Mouse (Mus musculus): Measurements from ENCODE around the gene Polr3b. TPM values are rescaled to one million over a fixed set of nuclear protein-coding genes. Genes with fewer than 3 reads are reported as not detected.

Gene Polr3b
- polyA plus RNA-seq, 1 experiment, result 1.6 TPM

- TF ChIP-seq CTCF (IDR thresholded peaks at IDR 0.05; ENCODE audit: extremely low read depth, insufficient read length, insufficient replicate concordance, low read depth, low read length), result no peak
- TF ChIP-seq POLR2A (IDR thresholded peaks at IDR 0.05; ENCODE audit: low read depth, low read length), result no peak
- 37% methylated on average over 6 of the region's 6 CpGs for WGBS
- H3K36me3 ChIP-seq (ENCODE audit: control insufficient read depth, insufficient read depth, low read length), result peaks cover 7% of the 10 kb centered on the region
- no peak overlapping the region for H3K4me3 ChIP-seq (ENCODE audit: low read depth, low read length)
- no peaks in the 10 kb centered on the region for H3K4me1 ChIP-seq (ENCODE audit: control insufficient read depth, insufficient read depth, insufficient read length, low read length)
- no peak overlapping the region for H3K27ac ChIP-seq (ENCODE audit: insufficient read depth, low read depth, low read length)
- no peaks in the 10 kb centered on the region for H3K27me3 ChIP-seq (ENCODE audit: control insufficient read depth, insufficient read depth, low read length)
Measured at GRCm38 (mm10) chr10:84707226-84707625, 85.1 kb downstream of the Polr3b start.

GRCm38 (mm10) chr10:84707752-84708530 is 85.8 kb downstream of the Polr3b start:
- 85% methylated on average over 14 of the region's 14 CpGs for WGBS
- TF ChIP-seq CTCF (IDR thresholded peaks at IDR 0.05; ENCODE audit: extremely low read depth, insufficient read length, insufficient replicate concordance, low read depth, low read length), result no peak
- no peak for TF ChIP-seq POLR2A (IDR thresholded peaks at IDR 0.05; ENCODE audit: low read depth, low read length)
- no peaks in the 10 kb centered on the region for H3K4me1 ChIP-seq (ENCODE audit: control insufficient read depth, insufficient read depth, insufficient read length, low read length)
- no peak overlapping the region for H3K4me3 ChIP-seq (ENCODE audit: low read depth, low read length)
- H3K36me3 ChIP-seq (ENCODE audit: control insufficient read depth, insufficient read depth, low read length), result peaks cover 7% of the 10 kb centered on the region
- H3K27ac ChIP-seq (ENCODE audit: insufficient read depth, low read depth, low read length), result no peak overlapping the region
- H3K27me3 ChIP-seq (ENCODE audit: control insufficient read depth, insufficient read depth, low read length), result no peaks in the 10 kb centered on the region

GRCm38 (mm10) chr10:84710192-84710591 is 88.1 kb downstream of the Polr3b start:
- no peak overlapping the region for H3K27ac ChIP-seq (ENCODE audit: insufficient read depth, low read depth, low read length)
- 76% methylated on average over 4 of the region's 4 CpGs for WGBS
- TF ChIP-seq POLR2A (IDR thresholded peaks at IDR 0.05; ENCODE audit: low read depth, low read length), result no peak
- no peak for TF ChIP-seq CTCF (IDR thresholded peaks at IDR 0.05; ENCODE audit: extremely low read depth, insufficient read length, insufficient replicate concordance, low read depth, low read length)
- H3K4me3 ChIP-seq (ENCODE audit: low read depth, low read length), result no peak overlapping the region
- no peaks in the 10 kb centered on the region for H3K4me1 ChIP-seq (ENCODE audit: control insufficient read depth, insufficient read depth, insufficient read length, low read length)
- H3K27me3 ChIP-seq (ENCODE audit: control insufficient read depth, insufficient read depth, low read length), result no peaks in the 10 kb centered on the region
- H3K36me3 ChIP-seq (ENCODE audit: control insufficient read depth, insufficient read depth, low read length), result peaks cover 6% of the 10 kb centered on the region

GRCm38 (mm10) chr10:84710827-84711226 is 88.7 kb downstream of the Polr3b start:
- Histone ChIP-seq H3K36me3 (ENCODE audit: control insufficient read depth, insufficient read depth, low read length) (peaks cover 5% of the 10 kb centered on the region; the same call in 1 of the 2 replicates), H3K27me3 (ENCODE audit: control insufficient read depth, insufficient read depth, low read length) (no peaks in the 10 kb centered on the region), H3K4me3 (ENCODE audit: low read depth, low read length) (no peak overlapping the region), H3K27ac (ENCODE audit: insufficient read depth, low read depth, low read length) (no peak overlapping the region), H3K4me1 (ENCODE audit: control insufficient read depth, insufficient read depth, insufficient read length, low read length) (no peaks in the 10 kb centered on the region)
- TF ChIP-seq POLR2A (IDR thresholded peaks at IDR 0.05; ENCODE audit: low read depth, low read length) (no peak), CTCF (IDR thresholded peaks at IDR 0.05; ENCODE audit: extremely low read depth, insufficient read length, insufficient replicate concordance, low read depth, low read length) (no peak)
- WGBS, result 41% methylated on average over 4 of the region's 4 CpGs

GRCm38 (mm10) chr10:84711479-84711878 is 89.4 kb downstream of the Polr3b start:
- Histone ChIP-seq H3K27me3 (ENCODE audit: control insufficient read depth, insufficient read depth, low read length) (no peaks in the 10 kb centered on the region), H3K36me3 (ENCODE audit: control insufficient read depth, insufficient read depth, low read length) (peaks cover 7% of the 10 kb centered on the region; the same call in 1 of the 2 replicates), H3K27ac (ENCODE audit: insufficient read depth, low read depth, low read length) (no peak overlapping the region), H3K4me3 (ENCODE audit: low read depth, low read length) (no peak overlapping the region), H3K4me1 (ENCODE audit: control insufficient read depth, insufficient read depth, insufficient read length, low read length) (no peaks in the 10 kb centered on the region)
- 97% methylated on average over 8 of the region's 8 CpGs for WGBS
- TF ChIP-seq CTCF (IDR thresholded peaks at IDR 0.05; ENCODE audit: extremely low read depth, insufficient read length, insufficient replicate concordance, low read depth, low read length) (no peak), POLR2A (IDR thresholded peaks at IDR 0.05; ENCODE audit: low read depth, low read length) (no peak)

GRCm38 (mm10) chr10:84711940-84712339 is 89.8 kb downstream of the Polr3b start:
- H3K4me1 ChIP-seq (ENCODE audit: control insufficient read depth, insufficient read depth, insufficient read length, low read length), result no peaks in the 10 kb centered on the region
- no peaks in the 10 kb centered on the region for H3K27me3 ChIP-seq (ENCODE audit: control insufficient read depth, insufficient read depth, low read length)
- no peak overlapping the region for H3K4me3 ChIP-seq (ENCODE audit: low read depth, low read length)
- TF ChIP-seq CTCF (IDR thresholded peaks at IDR 0.05; ENCODE audit: extremely low read depth, insufficient read length, insufficient replicate concordance, low read depth, low read length), result no peak
- TF ChIP-seq POLR2A (IDR thresholded peaks at IDR 0.05; ENCODE audit: low read depth, low read length), result no peak
- no peak overlapping the region for H3K27ac ChIP-seq (ENCODE audit: insufficient read depth, low read depth, low read length)
- 84% methylated on average over 5 of the region's 5 CpGs for WGBS
- H3K36me3 ChIP-seq (ENCODE audit: control insufficient read depth, insufficient read depth, low read length), result peaks cover 9% of the 10 kb centered on the region; the same call in 1 of the 2 replicates

- no peak overlapping the region for H3K27ac ChIP-seq (ENCODE audit: insufficient read depth, low read depth, low read length)
- 49% methylated on average over 6 of the region's 6 CpGs for WGBS
- H3K27me3 ChIP-seq (ENCODE audit: control insufficient read depth, insufficient read depth, low read length), result no peaks in the 10 kb centered on the region
- TF ChIP-seq POLR2A (IDR thresholded peaks at IDR 0.05; ENCODE audit: low read depth, low read length), result no peak
- no peak for TF ChIP-seq CTCF (IDR thresholded peaks at IDR 0.05; ENCODE audit: extremely low read depth, insufficient read length, insufficient replicate concordance, low read depth, low read length)
- H3K36me3 ChIP-seq (ENCODE audit: control insufficient read depth, insufficient read depth, low read length), result peaks cover 9% of the 10 kb centered on the region; the same call in 1 of the 2 replicates
- no peaks in the 10 kb centered on the region for H3K4me1 ChIP-seq (ENCODE audit: control insufficient read depth, insufficient read depth, insufficient read length, low read length)
- H3K4me3 ChIP-seq (ENCODE audit: low read depth, low read length), result no peak overlapping the region
Measured at GRCm38 (mm10) chr10:84712532-84712931, 90.4 kb downstream of the Polr3b start.
